Mouse (Mus musculus) left cerebral cortex, postnatal 25 days (tissue): ENCODE data around the gene Slc13a2. TPM values are rescaled to one million over a fixed set of nuclear protein-coding genes. Genes with fewer than 3 reads are reported as not detected.

Experiments used
- DNase-seq, 2 experiments: peaks; one replicate each; pipeline ENCODE4 v3.0.0; 2022; ENCODE audit warnings: low spot score in 2 of 2, mixed read lengths in 1 of 2
- intact Hi-C: fragments of 180-260 bp; cut with DNase I; formaldehyde crosslinking; loops from one replicate; pipeline ENCODE4 v1.15.1; 2025
- total RNA-seq, 2 experiments: library from RNA; stranded (reverse); gene quantifications; 2 replicates each; pipeline ENCODE4 v1.2.3; 2021

The Slc13a2 gene
- not detected for total RNA-seq

- DNase-seq, result no peak
- intact Hi-C loops, result no loop called here
Measured at GRCm38 (mm10) chr11:78422055-78422819, at the start of gene Slc13a2. Gene Slc13a2, minus strand, starts transcription at chr11:78422217.

- DNase-seq, result no peak
- intact Hi-C loops, result no loop called here
Measured at GRCm38 (mm10) chr11:78471326-78472103, 49.5 kb upstream of the Slc13a2 start.

- intact Hi-C loops, result no loop called here
- DNase-seq, result no peak
Measured at GRCm38 (mm10) chr11:78467932-78468331, 45.9 kb upstream of the Slc13a2 start.

- DNase-seq, result no peak
- intact Hi-C loops, result no loop called here
Measured at GRCm38 (mm10) chr11:78467515-78467914, 45.5 kb upstream of the Slc13a2 start.

- intact Hi-C loops, result no loop called here
- no peak for DNase-seq
Measured at GRCm38 (mm10) chr11:78466242-78466912, 44.4 kb upstream of the Slc13a2 start.

GRCm38 (mm10) chr11:78465568-78466180 lies 43.7 kb upstream of the Slc13a2 start, which contains the start of gene Slc46a1:
Gene Slc46a1, plus strand, starts transcription at chr11:78465697.
- DNase-seq, result peak; percentile 80 to 83
- intact Hi-C loops, result no loop called here

- intact Hi-C loops, result no loop called here
- no peak for DNase-seq
Measured at GRCm38 (mm10) chr11:78465116-78465515, 43.1 kb upstream of the Slc13a2 start.

- intact Hi-C loops, result no loop called here
- no peak for DNase-seq
Measured at GRCm38 (mm10) chr11:78463286-78464036, 41.4 kb upstream of the Slc13a2 start.

- no peak for DNase-seq
- intact Hi-C loops, result no loop called here
Measured at GRCm38 (mm10) chr11:78462669-78463068, 40.7 kb upstream of the Slc13a2 start.

- intact Hi-C loops, result no loop called here
- DNase-seq, result no peak
Measured at GRCm38 (mm10) chr11:78461894-78462293, 39.9 kb upstream of the Slc13a2 start.

GRCm38 (mm10) chr11:78458740-78459139 lies 36.7 kb upstream of the Slc13a2 start:
- no peak for DNase-seq
- intact Hi-C loops, result no loop called here

- DNase-seq, result peak in 1 of 2 experiments; percentile 42
- intact Hi-C loops, result no loop called here
Measured at GRCm38 (mm10) chr11:78455308-78455707, 33.3 kb upstream of the Slc13a2 start.

GRCm38 (mm10) chr11:78454276-78454675 lies 32.3 kb upstream of the Slc13a2 start:
- intact Hi-C loops, result loop anchor here (5.0 kb wide), 1 partner anchor 97 kb away; no protein-coding TSS in a partner anchor

GRCm38 (mm10) chr11:78453675-78454074 lies 31.7 kb upstream of the Slc13a2 start:
- peak in 1 of 2 experiments; percentile 64 for DNase-seq
- intact Hi-C loops, result loop anchor here (5.0 kb wide), 1 partner anchor 96 kb away; no protein-coding TSS in a partner anchor

More at GRCm38 (mm10) chr11:78454276-78454675, 32.3 kb upstream of the Slc13a2 start:
- DNase-seq, result no peak

GRCm38 (mm10) chr11:78450337-78450736 lies 28.3 kb upstream of the Slc13a2 start:
- DNase-seq, result no peak
- intact Hi-C loops, result loop anchor here (5.0 kb wide), 1 partner anchor 93 kb away; no protein-coding TSS in a partner anchor

GRCm38 (mm10) chr11:78448242-78448641 lies 26.2 kb upstream of the Slc13a2 start:
- intact Hi-C loops, result no loop called here
- DNase-seq, result no peak

- intact Hi-C loops, result no loop called here
- no peak for DNase-seq
Measured at GRCm38 (mm10) chr11:78447168-78447567, 25.2 kb upstream of the Slc13a2 start.

GRCm38 (mm10) chr11:78443115-78443514 lies 21.1 kb upstream of the Slc13a2 start:
- intact Hi-C loops, result no loop called here
- no peak for DNase-seq

GRCm38 (mm10) chr11:78438399-78438930 lies 16.4 kb upstream of the Slc13a2 start:
- no peak for DNase-seq
- intact Hi-C loops, result no loop called here
